Mouse (Mus musculus) limb, embryonic 12.5 days (tissue): Measurements from ENCODE around the gene Shisa6. TPM values are rescaled to one million over a fixed set of nuclear protein-coding genes. Genes with fewer than 3 reads are reported as not detected.

Experiments used
- ATAC-seq: fragments of 200-750 bp; cut with Nextera tagmentation; 2 replicates; pipeline ENCODE4 v1.8.0; 2017; ENCODE audit warnings: low read depth, moderate TSS enrichment; ENCODE audit not compliant: insufficient number of reproducible peaks, insufficient read depth, low FRiP score, low TSS enrichment
- H3K27ac ChIP-seq: fragments of 300-500 bp; sonication (generic); 2 replicates; pipeline ENCODE4 v1.5.1; 2016; ENCODE audit warnings: mild to moderate bottlenecking, moderate library complexity
- H3K27me3 ChIP-seq: fragments of 300-500 bp; sonication (generic); 2 replicates; pipeline ENCODE4 v1.6.1; 2016; ENCODE audit warnings: mild to moderate bottlenecking, moderate library complexity
- H3K36me3 ChIP-seq: fragments of 300-500 bp; sonication (generic); 2 replicates; pipeline ENCODE4 v1.6.1; 2016; ENCODE audit warnings: mild to moderate bottlenecking, moderate library complexity
- H3K4me1 ChIP-seq: fragments of 300-500 bp; sonication (generic); replicated peaks from 2 replicates; pipeline ENCODE4 v1.6.1; 2016
- H3K4me2 ChIP-seq: fragments of 300-500 bp; sonication (generic); 2 replicates; pipeline ENCODE4 v1.6.1; 2016; ENCODE audit warnings: mild to moderate bottlenecking, moderate library complexity
- H3K4me3 ChIP-seq: fragments of 300-500 bp; sonication (generic); replicated peaks from 2 replicates; pipeline ENCODE4 v1.5.1; 2016; ENCODE audit warnings: mild to moderate bottlenecking
- H3K9ac ChIP-seq: fragments of 300-500 bp; sonication (generic); replicated peaks from 2 replicates; pipeline ENCODE4 v1.6.1; 2016; ENCODE audit warnings: mild to moderate bottlenecking, moderate library complexity
- H3K9me3 ChIP-seq: fragments of 300-500 bp; sonication (generic); 2 replicates; pipeline ENCODE4 v1.6.1; 2016; ENCODE audit warnings: mild to moderate bottlenecking, moderate library complexity
- WGBS: fragments of 180-500 bp; shearing (Covaris S2); methylation state at CpG from one replicate; pipeline ENCODE4 v1.1.7; 2016; 5-methylcytosine and 5-hydroxymethylcytosine counted together
- polyA plus RNA-seq: library from polyadenylated mRNA; unstranded; fragments of >200 nt; fragmentation: Nextera tagmentation; extraction: Ambion mirVana; gene quantifications from 2 replicates; pipeline ENCODE4 v1.2.1, GENCODE M21; 2016

Gene Shisa6
- polyA plus RNA-seq, 1 experiment from 2014 or later: 0.18 TPM

GRCm38 (mm10) chr11:66526981-66527320 is 1.2 kb upstream of the Shisa6 start:
- peak overlapping the region; percentile 92 for H3K4me2 ChIP-seq
- H3K27ac ChIP-seq: no peak overlapping the region
- no peaks in the 10 kb centered on the region for H3K36me3 ChIP-seq
- 4% methylated on average over 5 of the region's 5 CpGs for WGBS
- H3K9me3 ChIP-seq: no peaks in the 10 kb centered on the region
- no peak overlapping the region for H3K9ac ChIP-seq
- no peak for ATAC-seq
- peaks cover 91% of the 10 kb centered on the region for H3K27me3 ChIP-seq
- peaks cover 15% of the 10 kb centered on the region; the same call in 1 of the 2 replicates for H3K4me1 ChIP-seq
- peak overlapping the region; percentile 56 for H3K4me3 ChIP-seq

GRCm38 (mm10) chr11:66526046-66526980 is 549 bp upstream of the Shisa6 start:
- WGBS: under 1% methylated on average over 97 of the region's 126 CpGs
- H3K9me3 ChIP-seq: no peaks in the 10 kb centered on the region
- H3K9ac ChIP-seq: peak overlapping the region; percentile 51
- peaks cover 94% of the 10 kb centered on the region for H3K27me3 ChIP-seq
- H3K36me3 ChIP-seq: no peaks in the 10 kb centered on the region
- peaks cover 15% of the 10 kb centered on the region; the same call in 1 of the 2 replicates for H3K4me1 ChIP-seq
- H3K27ac ChIP-seq: no peak overlapping the region
- ATAC-seq: no peak
- peak overlapping the region; percentile 56 for H3K4me3 ChIP-seq
- peak overlapping the region; percentile 92 for H3K4me2 ChIP-seq

GRCm38 (mm10) chr11:66524251-66524650 is 1.5 kb downstream of the Shisa6 start:
- Histone ChIP-seq H3K4me1 (peaks cover 15% of the 10 kb centered on the region; the same call in 1 of the 2 replicates), H3K9me3 (no peaks in the 10 kb centered on the region), H3K27me3 (peaks cover 81% of the 10 kb centered on the region), H3K4me3 (no peak overlapping the region), H3K36me3 (no peaks in the 10 kb centered on the region), H3K4me2 (peak overlapping the region; percentile 92; the same call in 1 of the 2 replicates), H3K27ac (no peak overlapping the region), H3K9ac (no peak overlapping the region)
- no peak for ATAC-seq
- WGBS: 43% methylated on average over 4 of the region's 4 CpGs

GRCm38 (mm10) chr11:66522376-66522775 is 3.4 kb downstream of the Shisa6 start:
- Histone ChIP-seq H3K9ac (no peak overlapping the region), H3K4me1 (peaks cover 15% of the 10 kb centered on the region; the same call in 1 of the 2 replicates), H3K4me2 (no peak overlapping the region), H3K4me3 (no peak overlapping the region), H3K9me3 (no peaks in the 10 kb centered on the region), H3K27ac (no peak overlapping the region), H3K27me3 (peaks cover 62% of the 10 kb centered on the region), H3K36me3 (no peaks in the 10 kb centered on the region)
- ATAC-seq: no peak
- 76% methylated on average over 4 of the region's 4 CpGs for WGBS

GRCm38 (mm10) chr11:66519386-66519785 is 6.4 kb downstream of the Shisa6 start:
- Histone ChIP-seq H3K27me3 (peaks cover 43% of the 10 kb centered on the region), H3K4me3 (no peak overlapping the region), H3K9ac (no peak overlapping the region), H3K4me1 (no peaks in the 10 kb centered on the region), H3K27ac (no peak overlapping the region), H3K4me2 (no peak overlapping the region), H3K9me3 (no peaks in the 10 kb centered on the region), H3K36me3 (no peaks in the 10 kb centered on the region)
- WGBS: 90% methylated on average over 6 of the region's 6 CpGs
- no peak for ATAC-seq

- Histone ChIP-seq H3K9ac (no peak overlapping the region), H3K9me3 (no peaks in the 10 kb centered on the region), H3K27ac (no peak overlapping the region), H3K4me2 (no peak overlapping the region), H3K27me3 (peaks cover 11% of the 10 kb centered on the region; the same call in 1 of the 2 replicates), H3K4me1 (no peaks in the 10 kb centered on the region), H3K36me3 (no peaks in the 10 kb centered on the region), H3K4me3 (no peak overlapping the region)
- ATAC-seq: no peak
- WGBS: 80% methylated on average over 5 of the region's 5 CpGs
Observed at GRCm38 (mm10) chr11:66514346-66514745, 11.4 kb downstream of the Shisa6 start.

GRCm38 (mm10) chr11:66500951-66501350 is 24.8 kb downstream of the Shisa6 start:
- no peak overlapping the region for H3K27ac ChIP-seq
- no peak overlapping the region for H3K4me2 ChIP-seq
- no peaks in the 10 kb centered on the region; the same call in 1 of the 2 replicates for H3K4me1 ChIP-seq
- H3K9me3 ChIP-seq: no peaks in the 10 kb centered on the region
- 67% methylated on average over 2 of the region's 2 CpGs for WGBS
- no peaks in the 10 kb centered on the region for H3K36me3 ChIP-seq
- no peak overlapping the region for H3K9ac ChIP-seq
- H3K27me3 ChIP-seq: 0 out of 2 replicates have a peak, but pooled peaks cover 4% of the 10 kb centered on the region
- ATAC-seq: no peak
- no peak overlapping the region for H3K4me3 ChIP-seq

- no peak overlapping the region for H3K9ac ChIP-seq
- H3K9me3 ChIP-seq: no peaks in the 10 kb centered on the region
- H3K4me2 ChIP-seq: no peak overlapping the region
- H3K4me1 ChIP-seq: no peaks in the 10 kb centered on the region; the same call in 1 of the 2 replicates
- H3K36me3 ChIP-seq: no peaks in the 10 kb centered on the region
- H3K4me3 ChIP-seq: no peak overlapping the region
- H3K27ac ChIP-seq: no peak overlapping the region
- WGBS: 73% methylated on average over 9 of the region's 9 CpGs
- ATAC-seq: no peak
- H3K27me3 ChIP-seq: 0 out of 2 replicates have a peak, but pooled peaks cover 4% of the 10 kb centered on the region
Observed at GRCm38 (mm10) chr11:66498857-66499445, 26.8 kb downstream of the Shisa6 start.

GRCm38 (mm10) chr11:66496235-66496634 is 29.5 kb downstream of the Shisa6 start:
- Histone ChIP-seq H3K27ac (no peak overlapping the region), H3K9me3 (no peaks in the 10 kb centered on the region), H3K36me3 (no peaks in the 10 kb centered on the region), H3K9ac (no peak overlapping the region), H3K27me3 (no peaks in the 10 kb centered on the region), H3K4me3 (no peak overlapping the region), H3K4me1 (no peaks in the 10 kb centered on the region; the same call in 1 of the 2 replicates), H3K4me2 (no peak overlapping the region)
- no peak for ATAC-seq
- 82% methylated on average over 9 of the region's 9 CpGs for WGBS

GRCm38 (mm10) chr11:66494391-66494790 is 31.4 kb downstream of the Shisa6 start:
- Histone ChIP-seq H3K36me3 (no peaks in the 10 kb centered on the region), H3K27me3 (no peaks in the 10 kb centered on the region), H3K4me3 (no peak overlapping the region), H3K27ac (no peak overlapping the region), H3K9me3 (no peaks in the 10 kb centered on the region), H3K4me2 (no peak overlapping the region), H3K4me1 (no peaks in the 10 kb centered on the region; the same call in 1 of the 2 replicates), H3K9ac (no peak overlapping the region)
- no peak for ATAC-seq
- WGBS: 82% methylated on average over 3 of the region's 3 CpGs

GRCm38 (mm10) chr11:66487765-66488164 is 38.0 kb downstream of the Shisa6 start:
- H3K27me3 ChIP-seq: no peaks in the 10 kb centered on the region
- no peak for ATAC-seq
- no peak overlapping the region for H3K27ac ChIP-seq
- H3K9me3 ChIP-seq: no peaks in the 10 kb centered on the region
- 83% methylated on average over 4 of the region's 4 CpGs for WGBS
- H3K4me2 ChIP-seq: no peak overlapping the region
- H3K4me1 ChIP-seq: no peaks in the 10 kb centered on the region
- no peak overlapping the region for H3K9ac ChIP-seq
- no peak overlapping the region for H3K4me3 ChIP-seq
- no peaks in the 10 kb centered on the region for H3K36me3 ChIP-seq
